Comparison of ENCODE assay signal across 25 mouse cellular contexts in the genomic region with DNA sequence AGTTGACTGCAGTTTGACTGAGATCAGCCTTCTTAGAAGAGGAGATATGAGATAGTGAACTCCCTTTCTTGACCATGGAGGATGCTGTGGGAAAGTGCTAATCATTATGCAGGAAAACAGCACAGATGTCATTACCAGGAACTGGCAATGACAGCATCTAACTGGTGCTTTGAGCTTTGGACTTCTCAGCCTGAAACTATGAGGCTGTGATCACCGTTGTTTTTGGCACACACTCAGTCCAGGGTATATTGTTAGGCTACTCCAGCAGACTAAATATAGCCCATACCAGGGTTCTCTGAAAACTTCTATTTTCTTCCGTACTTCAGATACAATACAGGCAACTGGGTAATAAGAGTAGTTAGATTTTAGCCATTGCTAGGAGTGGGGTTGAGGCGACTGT.
A peak's percentile ranks its signal among the peaks of the same experiment; 100 is the strongest.
DNase-seq lines count a peak whose midpoint lies in the region; ATAC-seq and TF ChIP-seq lines count a peak whose summit lies in the region.
"Had no signal": no experiment of that assay in that cellular context is flagged by ENCODE, and none has a peak within 500 bp of the region (broad histone marks: within the 10 kb centered on the region; RNA-seq: fewer than 3 reads in every experiment).

No protein-coding gene starts in this region.

- no peak overlapping the region for H3K27ac ChIP-seq in heart, embryonic 14.5 days (replicated peaks in 1 of 2; ENCODE audit: control insufficient read depth in 1 of 2, insufficient read depth in 1 of 2, low read depth in 2 of 2, low read length in 2 of 2)
- no peak overlapping the region for H3K27ac ChIP-seq in heart, embryonic 10.5 days
- H3K27ac ChIP-seq in heart, postnatal 0 days (ENCODE audit: low read depth), result no peak overlapping the region
- no peak overlapping the region for H3K27ac ChIP-seq in liver, postnatal 0 days (ENCODE audit: low read depth)
- H3K27ac ChIP-seq in liver, embryonic 12.5 days, result no peak overlapping the region
- H3K27ac ChIP-seq: embryonic facial prominence, embryonic 10.5 days; embryonic facial prominence, embryonic 12.5 days; forebrain, embryonic 13.5 days had no signal

- no peak for DNase-seq in heart, embryonic 10.5 days (ENCODE audit: low spot score)
- peak; percentile 19 for DNase-seq in heart, postnatal 0 days (ENCODE audit: low spot score)
- no peak for DNase-seq in heart, adult 18-20 months
- DNase-seq in kidney, postnatal 14 days, result peak; percentile 3
- DNase-seq in kidney, postnatal 4 days, result no peak
- DNase-seq in liver, postnatal 0 days, result no peak
- DNase-seq: adrenal gland, adult 8-10 months; adrenal gland, postnatal 14 days; adrenal gland, postnatal 36 days; B cell, adult 2 months; cerebellum, adult 11-12 months; cerebellum, adult 2 months; cerebellum, adult 9-10 months; cerebellum, postnatal 10 days; cerebellum, postnatal 25 days had no signal

- 0 out of 2 replicates have a peak overlapping the region, but pooled peaks have one; percentile 11 for H3K4me2 ChIP-seq in heart, embryonic 14.5 days (ENCODE audit: low read length)
- no peak overlapping the region for H3K4me2 ChIP-seq in heart, postnatal 0 days (ENCODE audit: low read depth, low read length)
- no peak overlapping the region for H3K4me2 ChIP-seq in liver, postnatal 0 days (ENCODE audit: low read depth, low read length)
- no peak overlapping the region for H3K4me2 ChIP-seq in liver, embryonic 12.5 days
- H3K4me2 ChIP-seq: embryonic facial prominence, embryonic 12.5 days; forebrain, embryonic 13.5 days had no signal

- no peak overlapping the region for H3K9ac ChIP-seq in heart, embryonic 14.5 days (ENCODE audit: low read length)
- no peak overlapping the region for H3K9ac ChIP-seq in heart, postnatal 0 days (replicated peaks; ENCODE audit: low read depth, low read length)
- H3K9ac ChIP-seq in liver, postnatal 0 days (replicated peaks), result no peak overlapping the region
- H3K9ac ChIP-seq in liver, embryonic 12.5 days, result no peak overlapping the region
- H3K9ac ChIP-seq: embryonic facial prominence, embryonic 12.5 days; forebrain, embryonic 13.5 days had no signal

- H3K9me3 ChIP-seq in heart, embryonic 14.5 days (ENCODE audit: control insufficient read depth, low read length), result no peaks in the 10 kb centered on the region
- no peaks in the 10 kb centered on the region for H3K9me3 ChIP-seq in heart, embryonic 10.5 days
- H3K9me3 ChIP-seq in heart, postnatal 0 days (replicated peaks; ENCODE audit: control insufficient read depth, low read length), result no peaks in the 10 kb centered on the region
- no peaks in the 10 kb centered on the region for H3K9me3 ChIP-seq in liver, postnatal 0 days (ENCODE audit: low read length)
- H3K9me3 ChIP-seq in liver, embryonic 12.5 days (replicated peaks), result no peaks in the 10 kb centered on the region
- H3K9me3 ChIP-seq: embryonic facial prominence, embryonic 10.5 days; embryonic facial prominence, embryonic 12.5 days; forebrain, embryonic 13.5 days had no signal

- no peaks in the 10 kb centered on the region for H3K27me3 ChIP-seq in heart, embryonic 14.5 days (ENCODE audit: control insufficient read depth, insufficient read depth, low read length)
- no peaks in the 10 kb centered on the region for H3K27me3 ChIP-seq in heart, embryonic 10.5 days (ENCODE audit: insufficient read depth, poor library complexity, severe bottlenecking)
- H3K27me3 ChIP-seq in heart, postnatal 0 days (ENCODE audit: control insufficient read depth, insufficient read depth, low read length), result no peaks in the 10 kb centered on the region
- no peaks in the 10 kb centered on the region for H3K27me3 ChIP-seq in liver, postnatal 0 days (ENCODE audit: insufficient read depth, low read length)
- H3K27me3 ChIP-seq in liver, embryonic 12.5 days (replicated peaks), result no peaks in the 10 kb centered on the region
- H3K27me3 ChIP-seq: CH12.LX; embryonic facial prominence, embryonic 12.5 days; forebrain, embryonic 13.5 days had no signal

- no peaks in the 10 kb centered on the region for H3K36me3 ChIP-seq in heart, embryonic 14.5 days (ENCODE audit: control insufficient read depth, insufficient read depth, low read length)
- H3K36me3 ChIP-seq in heart, embryonic 10.5 days, result no peaks in the 10 kb centered on the region
- H3K36me3 ChIP-seq in heart, postnatal 0 days (replicated peaks; ENCODE audit: control insufficient read depth, insufficient read depth, low read length), result no peaks in the 10 kb centered on the region
- no peaks in the 10 kb centered on the region for H3K36me3 ChIP-seq in liver, postnatal 0 days (replicated peaks; ENCODE audit: insufficient read depth, low read length)
- no peaks in the 10 kb centered on the region for H3K36me3 ChIP-seq in liver, embryonic 12.5 days
- H3K36me3 ChIP-seq: embryonic facial prominence, embryonic 10.5 days; embryonic facial prominence, embryonic 12.5 days; G1E had no signal

- no peak for TF ChIP-seq CTCF in heart, postnatal 0 days (IDR thresholded peaks at IDR 0.05; ENCODE audit: low read depth)
- TF ChIP-seq CTCF in liver, postnatal 0 days (IDR thresholded peaks at IDR 0.05; ENCODE audit: low read depth), result no peak

- WGBS in heart, embryonic 14.5 days, result 27% methylated on average over 3 of the region's 3 CpGs
- WGBS in heart, embryonic 10.5 days, result 54% methylated on average over 3 of the region's 3 CpGs
- WGBS in heart, postnatal 0 days, result 18% methylated on average over 3 of the region's 3 CpGs
- WGBS in liver, postnatal 0 days (ENCODE audit: insufficient replicate concordance), result 63% methylated on average over 3 of the region's 3 CpGs
- WGBS in liver, embryonic 12.5 days (ENCODE audit: insufficient replicate concordance), result 68% methylated on average over 3 of the region's 3 CpGs

- ATAC-seq in heart, embryonic 14.5 days (ENCODE audit: insufficient number of reproducible peaks, insufficient read depth, low FRiP score, low read depth), result no peak
- 0 out of 2 replicates have a peak, but pooled peaks have one; percentile 30 for ATAC-seq in heart, postnatal 0 days (ENCODE audit: insufficient read depth, low read depth)
- peak; percentile 43 for ATAC-seq in liver, postnatal 0 days
- no peak for ATAC-seq in liver, embryonic 12.5 days
- ATAC-seq: activated CD4-positive, CD25-positive, alpha-beta regulatory T cell, adult 4 months; CD4-positive, CD25-positive, alpha-beta regulatory T cell, adult 4 months; forebrain, embryonic 13.5 days; Patski had no signal

- no peak overlapping the region for H3K4me3 ChIP-seq in heart, embryonic 14.5 days (ENCODE audit: control insufficient read depth in 1 of 2, insufficient read depth in 1 of 2, low read depth in 1 of 2, low read length in 2 of 2)
- no peak overlapping the region for H3K4me3 ChIP-seq in heart, embryonic 10.5 days
- no peak overlapping the region for H3K4me3 ChIP-seq in heart, postnatal 0 days (ENCODE audit: low read depth, low read length)
- no peak overlapping the region for H3K4me3 ChIP-seq in liver, postnatal 0 days (ENCODE audit: low read depth, low read length)
- no peak overlapping the region for H3K4me3 ChIP-seq in liver, embryonic 12.5 days
- H3K4me3 ChIP-seq: embryonic facial prominence, embryonic 10.5 days; embryonic facial prominence, embryonic 12.5 days; forebrain, embryonic 13.5 days had no signal

- no peak for TF ChIP-seq EP300 in heart, postnatal 0 days (IDR thresholded peaks at IDR 0.05; ENCODE audit: low read depth)
- no peak for TF ChIP-seq EP300 in liver, postnatal 0 days (IDR thresholded peaks at IDR 0.05; ENCODE audit: low read depth)

- H3K4me1 ChIP-seq in heart, embryonic 14.5 days (ENCODE audit: control insufficient read depth in 2 of 2, insufficient read depth in 2 of 2, low read length in 2 of 2), result peaks cover 0 to 7% of the 10 kb centered on the region in 2 experiments; a peak in 1 of 4 replicates
- H3K4me1 ChIP-seq in heart, embryonic 10.5 days, result no peaks in the 10 kb centered on the region
- 0 out of 2 replicates have a peak, but pooled peaks cover 7% of the 10 kb centered on the region for H3K4me1 ChIP-seq in heart, postnatal 0 days (ENCODE audit: control insufficient read depth, insufficient read depth)
- H3K4me1 ChIP-seq in liver, postnatal 0 days (ENCODE audit: insufficient read depth), result no peaks in the 10 kb centered on the region
- H3K4me1 ChIP-seq in liver, embryonic 12.5 days, result no peaks in the 10 kb centered on the region
- H3K4me1 ChIP-seq: embryonic facial prominence, embryonic 10.5 days; embryonic facial prominence, embryonic 12.5 days; forebrain, embryonic 13.5 days had no signal

Comparison
In these comparisons a context has a peak if more than half of its experiments do, and no peak if none do; other contexts are left out.
1. ATAC-seq: peak in heart, postnatal 0 days (single experiment) and liver, postnatal 0 days (single experiment); none in heart, embryonic 14.5 days (single experiment) and liver, embryonic 12.5 days (single experiment).
2. DNase-seq: peak in heart, postnatal 0 days (single experiment) and kidney, postnatal 14 days (single experiment); none in heart, embryonic 10.5 days (single experiment), heart, adult 18-20 months (0 of 2), kidney, postnatal 4 days (0 of 2) and liver, postnatal 0 days (single experiment).